Mouse (Mus musculus) intestine, embryonic 16.5 days (tissue): ENCODE data around the gene Ptov1. TPM values are rescaled to one million over a fixed set of nuclear protein-coding genes. Genes with fewer than 3 reads are reported as not detected.
A peak's percentile ranks its signal among the peaks of the same experiment; 100 is the strongest.

Source experiments
- ATAC-seq: fragments of 200-750 bp; cut with Nextera tagmentation; 2 replicates; pipeline ENCODE4 v1.8.0; 2017; ENCODE audit warnings: moderate TSS enrichment, moderate library complexity
- H3K27ac ChIP-seq: fragments of 300-500 bp; sonication (generic); 2 replicates; pipeline ENCODE4 v1.5.1; 2014; ENCODE audit warnings: mild to moderate bottlenecking, low read length
- H3K27me3 ChIP-seq: fragments of 300-500 bp; sonication (generic); replicated peaks from 2 replicates; pipeline ENCODE4 v1.6.1; 2014; ENCODE audit warnings: low read length, control low read depth, mixed read lengths; ENCODE audit not compliant: control insufficient read depth, insufficient read depth
- H3K36me3 ChIP-seq: fragments of 300-500 bp; sonication (generic); 2 replicates; pipeline ENCODE4 v1.6.1; 2014; ENCODE audit warnings: low read length, control low read depth; ENCODE audit not compliant: control insufficient read depth, insufficient read depth
- H3K4me1 ChIP-seq: fragments of 300-500 bp; sonication (generic); 2 replicates; pipeline ENCODE4 v1.6.1; 2014; ENCODE audit warnings: low read length, control low read depth, mixed read lengths; ENCODE audit not compliant: control insufficient read depth, insufficient read depth
- H3K4me2 ChIP-seq: fragments of 300-500 bp; sonication (generic); 2 replicates; pipeline ENCODE4 v1.6.1; 2014; ENCODE audit warnings: low read depth, low read length, control low read depth
- H3K4me3 ChIP-seq: fragments of 300-500 bp; sonication (generic); 2 replicates; pipeline ENCODE4 v1.5.1; 2014; ENCODE audit warnings: mild to moderate bottlenecking, low read length
- H3K9ac ChIP-seq: fragments of 300-500 bp; sonication (generic); 2 replicates; pipeline ENCODE4 v1.6.1; 2014; ENCODE audit warnings: low read depth, low read length
- H3K9me3 ChIP-seq: fragments of 300-500 bp; sonication (generic); 2 replicates; pipeline ENCODE4 v1.6.1; 2016; ENCODE audit warnings: low read length, control low read depth; ENCODE audit not compliant: control insufficient read depth
- WGBS: fragments of 180-500 bp; shearing (Covaris S2); extraction: QIAGEN DNeasy Blood & Tissue Kit; methylation state at CpG from one replicate; pipeline ENCODE4 v1.1.7; 2014; 5-methylcytosine and 5-hydroxymethylcytosine counted together
- microRNA counts: library from miRNA; unstranded; fragments of <30 nt; microRNA quantifications from one replicate; lab custom pipeline; 2016
- microRNA-seq: library from miRNA; unstranded; fragments of <30 nt; microRNA quantifications from one replicate; pipeline ENCODE4, GENCODE M21; 2016
- polyA plus RNA-seq: library from polyadenylated mRNA; unstranded; fragments of >200 nt; fragmentation: Nextera tagmentation; extraction: Ambion mirVana; gene quantifications from 2 replicates; pipeline ENCODE4 v1.2.1, GENCODE M21; 2015

Ptov1 gene
- polyA plus RNA-seq, 1 experiment from 2014 or later, result 71.8 TPM

GRCm38 (mm10) chr7:44815721-44816469, 53.7 kb downstream of the Ptov1 start, which contains the start of the genes Nup62 and Il4i1:
Gene Nup62 (plus strand): TSS chr7:44816088.
Gene Il4i1 (plus strand): TSS chr7:44816387.
- peak; percentile 94 for ATAC-seq
- H3K4me2 ChIP-seq, result peak within 1 kb of the TSS; percentile 79
- WGBS, result under 1% methylated on average over 62 of the region's 62 CpGs
- peaks cover 17% of the 10 kb centered on the region; the same call in 1 of the 2 replicates for H3K36me3 ChIP-seq
- peak within 1 kb of the TSS; percentile 82 for H3K4me3 ChIP-seq
- no peaks in the 10 kb centered on the region for H3K27me3 ChIP-seq
- H3K4me1 ChIP-seq, result peaks cover 35% of the 10 kb centered on the region
- peak within 1 kb of the TSS; percentile 98 for H3K27ac ChIP-seq
- H3K9me3 ChIP-seq, result no peaks in the 10 kb centered on the region
- H3K9ac ChIP-seq, result peak within 1 kb of the TSS; percentile 95

DNA sequence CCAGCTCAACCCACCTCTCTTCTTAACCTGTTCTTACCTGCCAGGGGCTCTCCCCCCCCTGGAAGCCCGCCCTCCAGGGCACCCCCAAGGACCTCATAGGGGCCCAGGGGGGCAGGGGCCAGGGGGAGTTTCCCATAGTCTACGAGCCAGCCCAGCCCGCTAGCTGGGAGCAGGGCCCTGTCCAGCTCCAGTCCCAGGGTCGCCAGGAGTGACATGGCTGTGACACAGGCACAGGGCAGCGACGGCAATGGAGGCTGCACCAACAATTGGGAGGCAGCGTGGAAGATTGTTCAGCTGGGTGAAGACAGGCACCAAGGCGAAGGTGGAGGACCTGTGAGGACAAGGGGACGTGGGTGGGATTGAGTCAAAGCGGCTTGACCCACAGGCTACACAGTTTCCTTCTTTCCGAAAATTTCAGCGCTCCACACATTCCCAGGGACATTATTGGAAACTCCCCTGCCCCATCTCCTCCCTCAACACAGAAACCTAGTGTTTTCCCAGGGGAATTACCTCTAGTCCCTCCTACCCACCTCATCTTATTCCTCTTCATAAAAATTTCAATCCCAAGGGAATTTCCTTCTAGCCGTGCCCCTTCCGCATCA, 54.5 kb downstream of the Ptov1 start:
- 32% methylated on average over 14 of the region's 14 CpGs for WGBS
- Histone ChIP-seq H3K4me2 (peak overlapping the region; percentile 53), H3K27me3 (no peaks in the 10 kb centered on the region), H3K4me1 (peaks cover 32% of the 10 kb centered on the region), H3K27ac (0 out of 2 replicates have a peak overlapping the region, but pooled peaks have one; percentile 98), H3K36me3 (peaks cover 17% of the 10 kb centered on the region; the same call in 1 of the 2 replicates), H3K9me3 (no peaks in the 10 kb centered on the region), H3K4me3 (peak overlapping the region; percentile 82), H3K9ac (peak overlapping the region; percentile 95)
- peak; percentile 0; the same call in 1 of the 2 replicates for ATAC-seq

GRCm38 (mm10) chr7:44814423-44814822, 55.2 kb downstream of the Ptov1 start:
- Histone ChIP-seq H3K4me3 (no peak overlapping the region), H3K36me3 (peaks cover 17% of the 10 kb centered on the region; the same call in 1 of the 2 replicates), H3K9ac (no peak overlapping the region), H3K27ac (no peak overlapping the region), H3K27me3 (no peaks in the 10 kb centered on the region), H3K4me1 (peaks cover 26% of the 10 kb centered on the region), H3K4me2 (no peak overlapping the region), H3K9me3 (no peaks in the 10 kb centered on the region)
- WGBS, result 86% methylated on average over 4 of the region's 4 CpGs
- no peak for ATAC-seq

- Histone ChIP-seq H3K27ac (no peak overlapping the region), H3K9ac (no peak overlapping the region), H3K27me3 (no peaks in the 10 kb centered on the region), H3K4me3 (no peak overlapping the region), H3K9me3 (no peaks in the 10 kb centered on the region), H3K4me1 (peaks cover 21% of the 10 kb centered on the region), H3K36me3 (peaks cover 17% of the 10 kb centered on the region; the same call in 1 of the 2 replicates), H3K4me2 (no peak overlapping the region)
- 91% methylated on average over 3 of the region's 3 CpGs for WGBS
- no peak for ATAC-seq
Measured at GRCm38 (mm10) chr7:44813985-44814384, 55.6 kb downstream of the Ptov1 start.

MicroRNA genes within 50 kb of the gene (microRNA counts, 519-probe panel; counts per million panel counts)
- 35.7 counts per million for microRNA mmu-miR-707 (lab: Ali Mortazavi, UCI)

Small RNA genes within 50 kb of the gene (microRNA-seq; reads per million reads assigned to microRNA genes)
- gene Mir707, result not detected

Other genes starting within 250 kb of the Ptov1 start
- gene Myh14, start 198.9 kb downstream of the Ptov1 start, polyA plus RNA-seq, result 70.3 and 81.3 TPM in 2 replicates
- not detected in 2 replicates for gene Izumo2, start 161.0 kb downstream of the Ptov1 start, polyA plus RNA-seq
- 47.3 and 48.5 TPM in 2 replicates for gene Vrk3, start 121.4 kb downstream of the Ptov1 start, polyA plus RNA-seq
- 1.8 and 2.0 TPM in 2 replicates for gene Zfp473, start 118.7 kb downstream of the Ptov1 start, polyA plus RNA-seq
- 78.7 and 87.8 TPM in 2 replicates for gene Nup62, start 53.7 kb downstream of the Ptov1 start, polyA plus RNA-seq
- 1.5 and 1.8 TPM in 2 replicates for gene Il4i1, start 53.4 kb downstream of the Ptov1 start, polyA plus RNA-seq
- 4.9 and 5.5 TPM in 2 replicates for gene Atf5, start 53.1 kb downstream of the Ptov1 start, polyA plus RNA-seq
- 105 and 107 TPM in 2 replicates for gene Akt1s1, start 20.8 kb downstream of the Ptov1 start, polyA plus RNA-seq
- 73.6 and 77.9 TPM in 2 replicates for gene Tbc1d17, start 20.7 kb downstream of the Ptov1 start, polyA plus RNA-seq
- gene Pnkp, start 12.6 kb downstream of the Ptov1 start, polyA plus RNA-seq, result 26.6 and 30.6 TPM in 2 replicates
- 86.6 and 98.5 TPM in 2 replicates for gene Med25, start 22.9 kb upstream of the Ptov1 start, polyA plus RNA-seq
- 18.2 and 19.4 TPM in 2 replicates for gene Fuz, start 26.3 kb upstream of the Ptov1 start, polyA plus RNA-seq
- gene Ap2a1, start 59.7 kb upstream of the Ptov1 start, polyA plus RNA-seq, result 56.8 and 61.2 TPM in 2 replicates
- 0.28 TPM in 1 of 2 replicates, not detected in the other for gene Tsks, start 73.4 kb upstream of the Ptov1 start, polyA plus RNA-seq
- 14.0 and 14.2 TPM in 2 replicates for gene Cpt1c, start 105.1 kb upstream of the Ptov1 start, polyA plus RNA-seq
- gene Prmt1, start 116.8 kb upstream of the Ptov1 start, polyA plus RNA-seq, result 363 and 439 TPM in 2 replicates
- gene Irf3, start 127.9 kb upstream of the Ptov1 start, polyA plus RNA-seq, result 96.1 and 115 TPM in 2 replicates
- 33.0 and 36.9 TPM in 2 replicates for gene Bcl2l12, start 128.9 kb upstream of the Ptov1 start, polyA plus RNA-seq
- 20.1 and 23.2 TPM in 2 replicates for gene Scaf1, start 146.6 kb upstream of the Ptov1 start, polyA plus RNA-seq
- 61.4 and 62.6 TPM in 2 replicates for gene Rras, start 148.2 kb upstream of the Ptov1 start, polyA plus RNA-seq
- gene Prr12, start 183.1 kb upstream of the Ptov1 start, polyA plus RNA-seq, result 6.3 and 6.4 TPM in 2 replicates
- 54.0 and 56.0 TPM in 2 replicates for gene Nosip, start 192.6 kb upstream of the Ptov1 start, polyA plus RNA-seq
- 38.3 and 40.4 TPM in 2 replicates for gene Prrg2, start 192.9 kb upstream of the Ptov1 start, polyA plus RNA-seq
- 237 and 260 TPM in 2 replicates for gene Rcn3, start 222.4 kb upstream of the Ptov1 start, polyA plus RNA-seq
- 334 and 458 TPM in 2 replicates for gene Fcgrt, start 234.1 kb upstream of the Ptov1 start, polyA plus RNA-seq